Mouse (Mus musculus) liver, adult 2 months (tissue): Measurements from ENCODE around the gene Proser2.

ENCODE experiments used
- CTCF ChIP-seq: fragments of 200-500 bp; IDR thresholded peaks from 2 replicates; pipeline ENCODE4 v1.5.1; 2011; ENCODE audit warnings: low read depth, low read length, control low read depth
- POLR2A ChIP-seq: fragments of 200-500 bp; IDR thresholded peaks from 2 replicates; pipeline ENCODE4 v1.6.1; 2011; ENCODE audit warnings: low read length, control low read depth; ENCODE audit not compliant: insufficient read depth; ENCODE audit errors: extremely low read depth

GRCm38 (mm10) chr2:6080037-6080436 lies 50.0 kb downstream of the Proser2 start:
- no peak for TF ChIP-seq POLR2A
- no peak for TF ChIP-seq CTCF
